Mouse (Mus musculus) hindlimb bud, embryonic 11.5 days (tissue): ENCODE measurements around the gene Bpnt1.

ENCODE experiments used
- DNase-seq: peaks from one replicate; pipeline ENCODE4 v3.0.0-alpha.2; 2012; ENCODE audit warnings: low read depth, low spot score; ENCODE audit errors: extremely low spot score

The Bpnt1 gene

GRCm38 (mm10) chr1:185401615-185402014, 69.7 kb downstream of the Bpnt1 start:
- no peak for DNase-seq

GRCm38 (mm10) chr1:185404021-185404420, 72.1 kb downstream of the Bpnt1 start:
- peak; percentile 12 for DNase-seq

GRCm38 (mm10) chr1:185405921-185406320, 74.0 kb downstream of the Bpnt1 start:
- no peak for DNase-seq
